Mouse (Mus musculus) adrenal gland, postnatal 10 days (tissue): ENCODE data around the gene Mcm10. TPM values are rescaled to one million over a fixed set of nuclear protein-coding genes. Genes with fewer than 3 reads are reported as not detected.
"Not testable (repeated sequence)": the region's sequence is repeated elsewhere in the genome, so short reads cannot be mapped to it uniquely, and the experiment has no call there.

Experiments
- DNase-seq: peaks from one replicate; pipeline ENCODE4 v3.0.0; 2021; ENCODE audit warnings: mixed read lengths
- total RNA-seq, 2 experiments: library from RNA; stranded (reverse); gene quantifications; 2 replicates each; pipeline ENCODE4 v1.2.3; 2021

Mcm10 gene
- total RNA-seq, 2 experiments from 2014 or later: 9.3 to 9.5 TPM

GRCm38 (mm10) chr2:4987388-4988180 lies 25.0 kb downstream of the Mcm10 start:
- DNase-seq: no peak

GRCm38 (mm10) chr2:4986798-4987197 lies 25.8 kb downstream of the Mcm10 start:
- no peak for DNase-seq

- DNase-seq: no peak
These were observed 27.6 kb downstream of the Mcm10 start for GRCm38 (mm10) chr2:4985000-4985399.

GRCm38 (mm10) chr2:4983987-4984386 lies 28.6 kb downstream of the Mcm10 start:
- DNase-seq: no peak

GRCm38 (mm10) chr2:4978091-4978490 lies 34.5 kb downstream of the Mcm10 start:
- DNase-seq: no peak

GRCm38 (mm10) chr2:4975807-4976206 lies 36.8 kb downstream of the Mcm10 start, which contains the start of gene Ucma:
TSS of gene Ucma (plus strand) at chr2:4976122.
- no peak for DNase-seq

GRCm38 (mm10) chr2:4969083-4969482 lies 43.5 kb downstream of the Mcm10 start:
- DNase-seq: no peak

- no peak for DNase-seq
These were observed 44.8 kb downstream of the Mcm10 start for GRCm38 (mm10) chr2:4967806-4968205.

GRCm38 (mm10) chr2:4958039-4958438 lies 54.6 kb downstream of the Mcm10 start:
- DNase-seq: no peak

GRCm38 (mm10) chr2:4954216-4954760 lies 58.3 kb downstream of the Mcm10 start:
- DNase-seq: no peak

GRCm38 (mm10) chr2:4950986-4951385 lies 61.6 kb downstream of the Mcm10 start:
- no peak for DNase-seq

GRCm38 (mm10) chr2:4949691-4950090 lies 62.9 kb downstream of the Mcm10 start:
- not testable (repeated sequence) for DNase-seq

- DNase-seq: no peak
These were observed 71.7 kb downstream of the Mcm10 start for GRCm38 (mm10) chr2:4940861-4941260.

Other genes starting within 250 kb of the Mcm10 start
- gene Sephs1, start 131.2 kb downstream of the Mcm10 start, total RNA-seq: 10 to 100 TPM; 46.7 to 47.2 TPM
- gene Phyh, start 93.8 kb downstream of the Mcm10 start, total RNA-seq: 100 to 1,000 TPM; 342 to 407 TPM
- gene Ucma, start 36.7 kb downstream of the Mcm10 start, total RNA-seq: not detected
- 10 to 100 TPM; 62.8 to 75.2 TPM for gene Optn, start 51.3 kb upstream of the Mcm10 start, total RNA-seq
- gene Ccdc3, start 125.0 kb upstream of the Mcm10 start, total RNA-seq: 10 to 100 TPM; 22.1 to 22.8 TPM